Mouse (Mus musculus): ENCODE results near the gene Sufu. TPM values are rescaled to one million over a fixed set of nuclear protein-coding genes. Genes with fewer than 3 reads are reported as not detected.

The Sufu gene
- polyA plus RNA-seq, 1 experiment from 2014 or later, result 23.0 TPM

- Histone ChIP-seq H3K9me3 (ENCODE audit: control insufficient read depth, low read length) (no peaks in the 10 kb centered on the region), H3K27me3 (ENCODE audit: control insufficient read depth, insufficient read depth, low read length) (no peaks in the 10 kb centered on the region), H3K4me1 (replicated peaks; ENCODE audit: control insufficient read depth, insufficient read depth, low read length) (peaks cover 36% of the 10 kb centered on the region), H3K9ac (peak overlapping the region; percentile 99), H3K4me2 (replicated peaks) (peak overlapping the region; percentile 96), H3K36me3 (replicated peaks; ENCODE audit: control insufficient read depth, insufficient read depth) (peaks cover 17% of the 10 kb centered on the region), H3K27ac (peak overlapping the region; percentile 100), H3K4me3 (replicated peaks; ENCODE audit: low read length) (peak overlapping the region; percentile 97)
- WGBS, result 1% methylated on average over 43 of the region's 46 CpGs
- no peak for ATAC-seq (ENCODE audit: low FRiP score)
- peak; percentile 60 for DNase-seq (ENCODE audit: low spot score)
These were observed 105.4 kb downstream of the Sufu start for GRCm38 (mm10) chr19:46502069-46502455.

DNA sequence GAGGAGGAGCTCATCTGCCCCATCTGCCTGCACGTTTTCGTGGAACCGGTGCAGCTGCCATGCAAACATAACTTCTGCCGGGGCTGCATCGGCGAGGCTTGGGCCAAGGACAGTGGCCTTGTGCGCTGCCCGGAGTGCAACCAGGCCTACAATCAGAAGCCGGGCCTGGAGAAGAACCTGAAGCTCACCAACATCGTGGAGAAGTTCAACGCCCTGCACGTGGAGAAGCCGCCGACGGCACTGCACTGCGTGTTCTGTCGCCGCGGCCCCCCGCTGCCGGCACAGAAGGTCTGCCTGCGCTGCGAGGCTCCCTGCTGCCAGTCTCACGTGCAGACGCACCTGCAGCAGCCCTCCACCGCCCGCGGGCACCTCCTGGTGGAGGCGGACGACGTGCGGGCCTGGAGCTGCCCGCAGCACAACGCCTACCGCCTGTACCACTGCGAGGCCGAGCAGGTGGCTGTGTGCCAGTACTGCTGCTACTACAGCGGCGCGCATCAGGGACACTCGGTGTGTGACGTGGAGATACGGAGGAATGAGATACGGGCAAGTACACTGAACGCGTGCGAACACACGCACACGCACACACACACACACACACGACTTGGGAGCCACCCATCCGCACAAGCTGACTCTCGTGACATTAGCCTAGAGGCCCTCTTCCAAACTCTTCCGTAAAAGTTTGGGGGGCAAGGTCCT lies 105.9 kb downstream of the Sufu start:
- H3K36me3 ChIP-seq (replicated peaks; ENCODE audit: control insufficient read depth, insufficient read depth), result peaks cover 17% of the 10 kb centered on the region
- peak overlapping the region; percentile 96 for H3K4me2 ChIP-seq (replicated peaks)
- peaks cover 42% of the 10 kb centered on the region for H3K4me1 ChIP-seq (replicated peaks; ENCODE audit: control insufficient read depth, insufficient read depth, low read length)
- H3K4me3 ChIP-seq (replicated peaks; ENCODE audit: low read length), result peak overlapping the region; percentile 97
- H3K27ac ChIP-seq, result peak overlapping the region; percentile 100
- no peaks in the 10 kb centered on the region for H3K27me3 ChIP-seq (ENCODE audit: control insufficient read depth, insufficient read depth, low read length)
- under 1% methylated on average over 53 of the region's 53 CpGs for WGBS
- peak overlapping the region; percentile 99 for H3K9ac ChIP-seq
- no peak for ATAC-seq (ENCODE audit: low FRiP score)
- DNase-seq (ENCODE audit: low spot score), result peak; percentile 75
- H3K9me3 ChIP-seq (ENCODE audit: control insufficient read depth, low read length), result no peaks in the 10 kb centered on the region

DNA sequence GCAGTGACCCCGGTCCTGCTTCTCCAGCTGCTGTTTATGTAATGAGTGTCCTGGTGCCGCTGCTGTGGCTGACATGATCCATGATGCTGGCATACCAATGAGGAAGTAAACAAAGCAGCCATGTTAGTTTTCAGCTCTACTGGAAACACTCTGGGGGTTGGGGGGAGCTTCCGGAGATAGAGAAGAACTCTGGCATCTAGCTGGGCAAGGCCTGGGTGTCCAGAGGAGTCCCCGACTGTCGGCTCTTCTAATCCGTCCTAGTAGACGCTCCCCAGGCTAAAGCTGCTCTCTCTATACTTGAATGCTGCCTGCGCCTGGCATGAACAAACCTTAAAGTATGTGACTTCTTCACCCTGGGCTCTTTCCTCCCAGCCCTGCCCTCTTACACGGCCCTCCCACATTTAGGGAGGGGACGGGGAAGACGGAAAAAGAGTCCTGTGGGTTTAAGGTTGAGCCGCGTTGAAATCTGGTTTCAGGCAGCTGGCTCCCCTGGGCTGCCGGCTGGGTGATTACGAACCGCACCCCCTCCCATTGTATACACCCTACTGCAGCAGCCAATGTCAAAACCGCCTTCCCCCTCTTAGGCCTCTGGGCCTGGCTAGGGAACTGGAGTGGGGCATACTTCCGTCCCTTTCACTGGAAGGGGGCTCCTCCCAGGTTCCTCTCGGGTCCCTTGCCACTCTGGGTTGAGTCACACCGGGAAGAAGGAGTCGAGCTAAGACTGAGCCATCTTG lies 106.8 kb downstream of the Sufu start:
- Histone ChIP-seq H3K36me3 (replicated peaks; ENCODE audit: control insufficient read depth, insufficient read depth) (peaks cover 26% of the 10 kb centered on the region), H3K9ac (peak overlapping the region; percentile 99), H3K27me3 (ENCODE audit: control insufficient read depth, insufficient read depth, low read length) (no peaks in the 10 kb centered on the region), H3K27ac (peak overlapping the region; percentile 100), H3K9me3 (ENCODE audit: control insufficient read depth, low read length) (no peaks in the 10 kb centered on the region), H3K4me2 (replicated peaks) (peak overlapping the region; percentile 96), H3K4me3 (replicated peaks; ENCODE audit: low read length) (peak overlapping the region; percentile 97), H3K4me1 (replicated peaks; ENCODE audit: control insufficient read depth, insufficient read depth, low read length) (peaks cover 50% of the 10 kb centered on the region)
- ATAC-seq (ENCODE audit: low FRiP score) (no peak), DNase-seq (ENCODE audit: low spot score) (peak; percentile 50)
- 0% methylated on average over 21 of the region's 21 CpGs for WGBS

DNA sequence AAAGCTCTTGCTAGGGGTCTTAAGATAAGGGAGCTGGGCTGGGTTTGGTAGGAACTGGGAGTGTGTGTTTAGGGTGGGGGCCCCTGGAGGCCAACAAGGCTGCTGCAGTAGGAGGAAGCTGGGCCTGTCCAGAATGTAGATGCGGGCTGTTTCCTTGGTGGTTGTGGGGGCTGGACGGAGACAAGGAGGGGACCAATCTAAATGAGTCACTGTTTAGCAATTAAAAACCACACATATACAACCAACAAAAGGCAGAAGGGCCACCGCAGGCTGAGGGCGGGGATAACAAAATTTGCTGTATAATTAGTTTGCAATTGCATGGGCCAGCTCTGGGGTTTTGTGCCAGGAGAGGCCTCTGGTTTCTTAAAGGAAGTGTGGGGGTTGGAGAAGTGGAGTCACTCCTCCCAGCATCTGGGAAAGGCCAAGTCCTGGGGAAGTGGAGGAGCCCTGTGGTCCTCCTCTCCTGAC lies 107.4 kb downstream of the Sufu start:
- ATAC-seq (ENCODE audit: low FRiP score) (no peak), DNase-seq (ENCODE audit: low spot score) (no peak)
- Histone ChIP-seq H3K36me3 (replicated peaks; ENCODE audit: control insufficient read depth, insufficient read depth) (peaks cover 28% of the 10 kb centered on the region), H3K27ac (peak overlapping the region; percentile 100), H3K4me1 (replicated peaks; ENCODE audit: control insufficient read depth, insufficient read depth, low read length) (peaks cover 51% of the 10 kb centered on the region), H3K4me2 (replicated peaks) (peak overlapping the region; percentile 96), H3K4me3 (replicated peaks; ENCODE audit: low read length) (peak overlapping the region; percentile 97), H3K9ac (peak overlapping the region; percentile 99), H3K9me3 (ENCODE audit: control insufficient read depth, low read length) (no peaks in the 10 kb centered on the region), H3K27me3 (ENCODE audit: control insufficient read depth, insufficient read depth, low read length) (no peaks in the 10 kb centered on the region)
- 2% methylated on average over 4 of the region's 4 CpGs for WGBS

GRCm38 (mm10) chr19:46504822-46505417 lies 108.2 kb downstream of the Sufu start:
- 40% methylated on average over 9 of the region's 9 CpGs for WGBS
- no peaks in the 10 kb centered on the region for H3K27me3 ChIP-seq (ENCODE audit: control insufficient read depth, insufficient read depth, low read length)
- peak overlapping the region; percentile 96 for H3K4me2 ChIP-seq (replicated peaks)
- H3K4me3 ChIP-seq (replicated peaks; ENCODE audit: low read length), result peak overlapping the region; percentile 97
- H3K9me3 ChIP-seq (ENCODE audit: control insufficient read depth, low read length), result no peaks in the 10 kb centered on the region
- peak overlapping the region; percentile 99 for H3K9ac ChIP-seq
- H3K4me1 ChIP-seq (replicated peaks; ENCODE audit: control insufficient read depth, insufficient read depth, low read length), result peaks cover 52% of the 10 kb centered on the region
- peaks cover 30% of the 10 kb centered on the region for H3K36me3 ChIP-seq (replicated peaks; ENCODE audit: control insufficient read depth, insufficient read depth)
- peak overlapping the region; percentile 100 for H3K27ac ChIP-seq
- ATAC-seq (ENCODE audit: low FRiP score) (no peak), DNase-seq (ENCODE audit: low spot score) (no peak)

DNA sequence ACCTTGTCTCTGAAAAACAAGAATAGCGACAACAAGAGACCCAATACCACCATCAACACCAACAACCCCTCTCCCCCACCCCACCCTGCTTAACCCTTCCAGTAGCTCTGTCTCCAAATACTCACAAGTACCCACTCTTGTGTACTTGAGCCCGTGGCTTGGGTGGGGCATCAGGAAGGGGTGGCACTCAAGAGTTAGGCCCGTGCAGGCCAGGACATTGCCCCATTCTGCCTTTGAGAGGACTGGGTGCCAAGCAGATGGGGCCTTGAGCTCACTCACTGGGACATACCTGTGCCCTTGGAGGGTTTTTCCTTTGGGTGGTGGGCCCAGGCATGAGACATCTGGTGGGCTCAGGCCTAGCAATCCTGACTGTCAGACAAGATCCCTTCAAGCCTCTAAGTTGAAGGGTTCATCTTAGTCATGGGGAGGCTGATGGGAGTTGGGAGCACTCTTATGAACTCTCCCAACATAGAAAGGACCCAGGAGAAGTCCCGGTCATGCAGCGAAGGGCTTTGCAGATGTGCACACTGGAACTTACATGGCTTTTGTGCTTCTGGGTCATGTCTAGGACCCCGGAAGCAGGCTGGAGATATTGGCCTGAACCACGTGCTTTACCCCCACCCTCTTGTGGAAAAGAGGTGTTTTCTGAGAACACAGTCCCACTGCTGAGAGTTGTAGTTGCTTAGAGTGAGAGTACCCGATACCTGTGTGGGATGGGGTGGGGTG lies 109.1 kb downstream of the Sufu start:
- ATAC-seq (ENCODE audit: low FRiP score) (no peak), DNase-seq (ENCODE audit: low spot score) (no peak)
- Histone ChIP-seq H3K4me2 (replicated peaks) (peak overlapping the region; percentile 96), H3K4me3 (replicated peaks; ENCODE audit: low read length) (peak overlapping the region; percentile 97), H3K36me3 (replicated peaks; ENCODE audit: control insufficient read depth, insufficient read depth) (peaks cover 39% of the 10 kb centered on the region), H3K4me1 (replicated peaks; ENCODE audit: control insufficient read depth, insufficient read depth, low read length) (peaks cover 58% of the 10 kb centered on the region), H3K27ac (0 out of 2 replicates have a peak overlapping the region, but pooled peaks have one; percentile 83), H3K9ac (peak overlapping the region; percentile 59), H3K9me3 (ENCODE audit: control insufficient read depth, low read length) (no peaks in the 10 kb centered on the region), H3K27me3 (ENCODE audit: control insufficient read depth, insufficient read depth, low read length) (no peaks in the 10 kb centered on the region)
- 58% methylated on average over 8 of the region's 8 CpGs for WGBS

- no peaks in the 10 kb centered on the region for H3K9me3 ChIP-seq (ENCODE audit: control insufficient read depth, low read length)
- ATAC-seq (ENCODE audit: low FRiP score) (no peak), DNase-seq (ENCODE audit: low spot score) (no peak)
- 19% methylated on average over 3 of the region's 3 CpGs for WGBS
- peaks cover 44% of the 10 kb centered on the region for H3K36me3 ChIP-seq (replicated peaks; ENCODE audit: control insufficient read depth, insufficient read depth)
- peak overlapping the region; percentile 59 for H3K9ac ChIP-seq
- H3K27me3 ChIP-seq (ENCODE audit: control insufficient read depth, insufficient read depth, low read length), result no peaks in the 10 kb centered on the region
- peak overlapping the region; percentile 83 for H3K27ac ChIP-seq
- H3K4me3 ChIP-seq (replicated peaks; ENCODE audit: low read length), result peak overlapping the region; percentile 97
- H3K4me1 ChIP-seq (replicated peaks; ENCODE audit: control insufficient read depth, insufficient read depth, low read length), result peaks cover 58% of the 10 kb centered on the region
- peak overlapping the region; percentile 96 for H3K4me2 ChIP-seq (replicated peaks)
These were observed 109.6 kb downstream of the Sufu start for GRCm38 (mm10) chr19:46506372-46506717.

GRCm38 (mm10) chr19:46507181-46507581 lies 110.5 kb downstream of the Sufu start:
- Histone ChIP-seq H3K9me3 (ENCODE audit: control insufficient read depth, low read length) (no peaks in the 10 kb centered on the region), H3K4me2 (replicated peaks) (peak overlapping the region; percentile 96), H3K27me3 (ENCODE audit: control insufficient read depth, insufficient read depth, low read length) (no peaks in the 10 kb centered on the region), H3K36me3 (replicated peaks; ENCODE audit: control insufficient read depth, insufficient read depth) (peaks cover 53% of the 10 kb centered on the region), H3K4me3 (replicated peaks; ENCODE audit: low read length) (peak overlapping the region; percentile 97), H3K4me1 (replicated peaks; ENCODE audit: control insufficient read depth, insufficient read depth, low read length) (peaks cover 58% of the 10 kb centered on the region), H3K9ac (peak overlapping the region; percentile 59), H3K27ac (peak overlapping the region; percentile 83)
- peak; percentile 50 for DNase-seq (ENCODE audit: low spot score)
- peak; percentile 15; the same call in 1 of the 2 replicates for ATAC-seq (ENCODE audit: low FRiP score)
- WGBS, result 15% methylated on average over 8 of the region's 8 CpGs
